Mouse (Mus musculus) retina, postnatal 1 day (tissue): ENCODE data around the gene Pik3c2g.

ENCODE experiments used
- DNase-seq: peaks from one replicate; pipeline ENCODE4 v3.0.0-alpha.2; 2012

Gene Pik3c2g

GRCm38 (mm10) chr6:139735708-139736626, 148.9 kb downstream of the Pik3c2g start:
- DNase-seq: no peak

- peak; percentile 50 for DNase-seq
These were observed 151.3 kb downstream of the Pik3c2g start for GRCm38 (mm10) chr6:139738350-139738749.

- DNase-seq: no peak
These were observed 155.8 kb downstream of the Pik3c2g start for GRCm38 (mm10) chr6:139742693-139743432.

- DNase-seq: peak; percentile 27
These were observed 159.9 kb downstream of the Pik3c2g start for GRCm38 (mm10) chr6:139746758-139747479.

DNA sequence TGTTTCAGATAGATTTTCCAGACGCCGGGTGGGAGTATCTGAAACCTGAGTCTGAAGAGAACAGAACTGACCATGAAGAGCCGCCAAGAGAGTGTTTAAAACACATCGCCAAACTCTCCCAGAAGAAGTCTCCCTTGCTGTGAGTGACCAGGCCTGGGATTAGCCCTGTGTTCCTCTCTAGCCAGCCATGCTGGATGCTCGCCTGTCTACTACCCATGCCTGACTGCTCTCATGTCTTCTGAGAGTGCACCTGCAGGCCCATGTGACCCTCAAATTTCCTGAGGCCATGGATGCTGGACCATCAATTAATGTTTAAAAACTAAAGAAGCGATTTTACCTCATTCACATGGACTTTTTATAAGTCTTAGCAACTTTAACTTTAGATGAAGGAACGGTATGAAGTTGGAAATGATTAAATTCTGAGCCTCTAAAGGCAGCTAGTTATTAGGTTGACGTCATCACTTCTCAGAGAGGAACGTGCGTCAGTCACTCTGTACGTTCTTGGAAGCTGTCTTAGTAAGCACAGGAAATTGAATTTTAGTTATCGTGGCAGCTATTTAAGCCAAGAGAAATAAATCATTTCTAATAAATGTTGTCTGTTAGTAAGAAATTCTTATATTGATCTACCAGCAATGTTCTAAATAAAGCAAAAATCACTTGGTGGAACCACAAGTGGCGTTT, 161.2 kb downstream of the Pik3c2g start:
- no peak for DNase-seq

DNA sequence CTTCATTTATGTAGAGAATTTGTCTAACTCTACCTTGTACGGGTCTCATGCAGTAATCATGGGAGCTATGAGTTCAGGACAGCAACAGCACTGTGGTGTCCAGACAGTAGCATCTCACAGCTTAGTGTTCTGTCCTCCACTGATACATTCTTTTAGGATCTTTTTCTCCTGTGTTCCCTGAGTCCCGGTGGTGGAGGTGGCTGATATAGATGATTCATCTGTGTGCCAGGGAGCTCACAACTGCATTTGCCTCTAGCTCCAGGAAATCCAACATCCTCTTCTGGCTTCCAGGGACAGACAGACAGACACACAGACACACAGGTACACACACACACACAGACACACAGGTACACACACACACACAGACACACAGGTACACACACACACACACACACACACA, 163.6 kb downstream of the Pik3c2g start:
- no peak for DNase-seq

DNA sequence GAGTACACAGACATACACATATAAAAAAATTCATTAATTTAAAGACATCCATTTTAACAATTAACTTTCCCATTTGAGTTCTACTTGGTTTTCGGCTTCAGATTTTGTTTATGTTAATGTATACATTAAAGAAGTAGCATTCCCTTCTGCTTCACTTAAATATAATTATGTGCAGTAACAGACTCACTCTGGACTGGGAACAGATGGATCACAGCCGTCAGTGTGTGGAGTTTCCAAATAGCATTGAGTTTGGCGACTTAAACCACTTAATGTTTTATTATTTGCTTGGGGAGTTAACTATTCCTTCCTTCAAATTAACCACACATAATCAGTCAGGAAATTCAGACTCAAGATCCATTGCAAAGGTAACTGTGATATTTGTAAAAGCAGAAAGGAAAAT, 164.0 kb downstream of the Pik3c2g start:
- DNase-seq: no peak

DNA sequence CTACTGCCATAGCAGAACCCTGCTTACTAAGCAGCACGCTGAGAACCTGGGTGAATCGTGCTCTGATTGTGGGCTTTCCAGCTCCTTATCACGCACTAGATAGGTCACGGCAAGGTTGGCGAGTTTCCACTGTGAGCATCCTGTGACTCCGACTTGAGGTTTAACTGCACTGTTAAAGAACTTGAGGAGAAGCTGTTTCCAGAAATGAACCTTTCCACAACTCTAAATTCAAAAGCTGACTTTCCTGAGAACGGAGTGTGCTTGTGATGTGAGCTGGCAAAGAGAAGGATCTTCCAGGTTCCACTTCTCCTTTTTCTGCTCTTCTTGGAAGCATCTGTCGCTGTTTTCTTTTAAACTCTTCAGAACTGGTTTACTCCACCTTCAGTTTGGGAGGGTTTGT, 170.9 kb downstream of the Pik3c2g start:
- no peak for DNase-seq

GRCm38 (mm10) chr6:139760978-139761377, 174.0 kb downstream of the Pik3c2g start:
- peak; percentile 3 for DNase-seq

- no peak for DNase-seq
These were observed 177.4 kb downstream of the Pik3c2g start for GRCm38 (mm10) chr6:139764398-139764797.

DNA sequence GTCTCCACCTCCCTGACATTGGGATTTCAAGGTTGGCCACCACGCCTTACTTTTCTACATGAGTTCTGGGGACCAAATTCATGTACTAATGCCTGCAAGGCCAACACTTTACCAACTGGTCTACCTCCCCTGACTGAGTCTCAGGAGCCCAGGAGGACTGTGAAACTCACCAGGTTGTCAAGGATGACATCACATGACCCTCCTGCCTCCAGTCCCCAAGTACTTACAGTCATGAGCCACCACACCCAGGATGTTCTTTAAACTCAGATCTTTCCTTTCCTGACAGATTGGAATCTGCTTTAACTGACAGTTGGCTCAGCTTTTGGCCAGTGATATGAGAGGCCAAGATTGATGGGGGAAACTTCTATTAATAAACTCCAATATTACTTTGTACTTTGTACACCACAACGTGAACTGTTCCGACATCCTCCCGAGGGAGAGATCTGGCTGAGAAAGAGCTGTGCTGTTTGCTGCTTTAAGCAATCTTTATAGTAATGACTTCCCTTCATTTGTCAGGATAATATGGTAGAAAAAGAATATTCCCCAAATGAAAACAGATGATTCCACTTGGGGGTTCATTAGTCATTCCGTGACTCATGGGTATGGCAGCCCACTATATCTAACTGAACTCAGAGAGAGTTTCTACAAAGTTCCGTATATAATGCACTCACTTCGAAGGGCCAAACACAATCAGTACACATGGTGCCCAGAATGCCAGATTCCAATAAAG, 182.9 kb downstream of the Pik3c2g start:
- no peak for DNase-seq

DNA sequence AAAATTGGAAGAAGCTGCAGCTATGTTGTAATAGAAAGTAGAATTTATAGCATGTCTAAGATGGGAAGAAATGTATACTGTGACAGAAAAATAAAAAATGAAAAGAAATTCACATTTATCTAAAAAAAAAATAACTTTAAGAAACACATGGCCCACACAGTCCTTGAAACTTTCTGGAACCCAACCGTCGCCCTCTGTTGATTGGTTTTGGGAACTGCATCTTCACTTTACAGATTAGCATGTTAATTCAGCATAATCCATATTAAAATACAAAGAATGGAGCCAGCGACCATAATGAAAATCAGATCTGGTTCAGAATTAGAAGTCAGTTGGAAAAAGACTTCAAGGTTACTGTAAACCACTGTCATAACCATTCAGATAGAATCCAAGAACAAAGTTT, 183.5 kb downstream of the Pik3c2g start:
- peak; percentile 12 for DNase-seq

DNA sequence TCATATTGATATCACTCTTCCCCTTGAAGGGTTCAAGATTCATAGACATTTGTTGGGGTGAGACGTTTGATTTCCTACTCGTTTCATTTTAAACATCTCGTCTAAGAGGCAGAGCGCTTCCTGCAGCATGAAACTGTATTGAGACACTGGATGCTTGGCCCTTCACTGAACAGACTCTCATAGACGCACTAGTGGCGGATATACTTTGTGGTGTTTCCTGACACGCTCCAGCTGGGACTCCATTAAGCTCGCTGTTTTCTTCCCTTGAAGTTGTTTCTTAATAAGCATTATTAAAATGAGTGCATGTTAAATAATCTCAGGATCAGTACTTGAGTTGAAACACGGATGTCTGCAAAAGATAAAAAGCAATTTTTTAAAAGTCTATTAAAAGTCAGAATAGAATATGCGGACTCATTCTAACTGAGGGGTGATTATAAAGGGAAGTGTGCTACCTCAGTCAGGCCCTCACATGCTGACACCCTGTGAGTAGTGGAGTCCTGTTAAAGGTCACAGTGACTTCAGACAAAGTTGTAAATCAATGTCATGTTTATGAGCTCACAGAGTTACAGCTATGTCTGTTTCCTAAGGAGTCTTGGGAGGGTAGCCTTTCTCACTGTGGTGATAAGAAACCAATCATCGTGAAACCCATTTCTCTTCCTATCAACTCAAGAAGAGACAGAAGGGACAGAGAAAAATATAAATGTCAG, 190.7 kb downstream of the Pik3c2g start:
- DNase-seq: no peak

DNA sequence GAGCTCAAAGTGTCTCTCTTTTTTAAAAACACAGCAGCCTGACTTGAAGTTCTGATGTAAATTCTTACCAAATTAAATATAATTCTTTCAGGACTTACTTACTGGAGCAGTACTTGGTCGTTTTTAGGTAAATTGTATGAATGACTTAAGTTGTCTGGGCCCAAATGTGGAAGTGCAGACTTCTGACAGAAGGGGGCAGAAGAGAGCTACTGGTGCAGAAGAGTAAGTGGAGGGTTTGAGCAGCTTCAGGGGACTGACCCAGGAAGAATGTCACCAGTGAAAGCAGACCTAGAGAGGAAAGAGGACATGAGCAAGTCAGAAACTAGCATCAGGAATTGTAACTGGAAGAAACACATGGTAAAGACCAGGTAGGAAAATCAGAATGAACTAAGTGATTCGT, 193.0 kb downstream of the Pik3c2g start:
- peak; percentile 8 for DNase-seq

- DNase-seq: no peak
These were observed 202.5 kb downstream of the Pik3c2g start for GRCm38 (mm10) chr6:139789479-139789878.

DNA sequence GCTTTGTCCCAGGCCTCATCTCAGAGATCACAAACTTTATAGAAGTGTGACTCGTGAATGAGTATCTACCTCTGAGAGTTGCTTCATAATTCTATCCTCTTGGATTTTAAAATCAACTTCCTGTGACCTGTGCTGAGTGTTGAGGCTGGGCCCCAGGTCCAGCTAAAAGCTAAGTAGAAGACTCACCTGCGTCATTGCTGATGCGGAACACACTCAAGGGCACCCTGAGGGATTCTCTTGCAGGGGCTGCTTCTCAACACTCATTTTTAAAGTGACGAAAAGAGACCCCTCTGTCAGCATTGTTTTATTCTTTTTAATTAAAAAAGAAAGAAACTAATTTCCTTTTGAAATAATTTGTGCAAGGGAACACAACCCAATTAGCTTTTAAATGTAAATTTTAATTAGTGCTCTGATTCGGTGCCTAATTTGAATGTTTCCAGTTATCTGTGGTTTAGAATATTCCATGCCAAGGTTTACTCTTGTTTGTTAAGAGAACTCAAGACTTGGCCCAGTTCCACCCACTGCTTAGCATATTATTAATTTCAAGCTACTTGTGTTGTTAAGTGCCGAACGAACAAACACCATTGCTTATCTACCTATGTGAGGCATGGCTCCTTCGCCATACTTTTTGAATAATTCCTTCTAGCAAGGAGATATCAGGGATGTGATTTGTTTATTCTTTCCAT, 212.7 kb downstream of the Pik3c2g start:
- no peak for DNase-seq

- DNase-seq: no peak
These were observed 234.9 kb downstream of the Pik3c2g start for GRCm38 (mm10) chr6:139821916-139822315.

DNA sequence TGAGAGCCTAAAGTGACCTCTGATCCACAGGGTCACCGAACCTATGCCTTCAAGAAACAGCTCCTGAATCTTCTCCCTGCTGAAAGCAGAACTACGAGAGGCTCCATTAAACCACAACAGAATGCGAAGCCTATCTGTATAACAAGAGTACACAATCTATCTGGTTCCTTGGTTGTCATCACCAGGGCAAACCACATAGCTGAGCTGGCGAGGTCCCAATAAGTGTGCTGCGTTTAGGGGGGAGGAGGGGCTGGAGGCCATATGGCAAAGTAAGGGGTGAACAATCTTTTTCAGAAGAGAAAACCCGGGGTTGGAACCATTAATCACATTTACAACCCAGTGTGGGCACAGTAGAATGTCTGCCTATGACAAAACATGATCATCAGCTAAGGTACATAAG, 251.2 kb downstream of the Pik3c2g start:
- no peak for DNase-seq

- DNase-seq: no peak
These were observed 251.7 kb downstream of the Pik3c2g start for GRCm38 (mm10) chr6:139838713-139839112.

DNA sequence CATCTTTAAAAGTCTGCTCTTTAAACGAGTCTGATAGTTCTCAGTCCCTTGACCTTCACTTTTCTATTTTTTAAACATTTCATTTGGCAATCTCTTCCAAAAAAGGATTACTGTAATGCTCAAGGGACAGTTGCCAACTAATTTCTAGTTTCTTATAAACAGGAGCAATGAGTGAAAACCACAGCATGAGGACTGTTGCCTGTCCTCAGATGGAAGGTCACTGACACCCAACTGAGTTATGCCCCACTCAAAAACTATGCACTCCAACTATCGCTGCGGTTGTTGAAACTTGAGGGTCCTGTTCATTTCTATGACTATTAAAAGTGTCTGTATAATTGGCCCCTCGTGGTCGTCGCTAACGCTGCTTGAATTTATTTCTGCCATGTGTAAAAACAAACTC, 252.9 kb downstream of the Pik3c2g start:
- DNase-seq: no peak

- DNase-seq: no peak
These were observed 254.3 kb downstream of the Pik3c2g start for GRCm38 (mm10) chr6:139841272-139841671.
